Mouse (Mus musculus) limb, embryonic 13.5 days (tissue): ENCODE measurements at regions not wholly inside any gene's neighbourhood (a gene's known extent, or its start where the extent isn't known, plus 50 kb on each side); places are given as distances from the start of the nearest gene placed in this dataset.

Experiments used
- ATAC-seq: fragments of 200-750 bp; cut with Nextera tagmentation; 2 replicates; pipeline ENCODE4 v1.8.0; 2017; ENCODE audit warnings: low read depth, moderate number of reproducible peaks, moderate TSS enrichment; ENCODE audit not compliant: low FRiP score
- H3K27ac ChIP-seq: fragments of 300-500 bp; sonication (generic); 2 replicates; pipeline ENCODE4 v1.5.1; 2015; ENCODE audit warnings: inconsistent platforms, mild to moderate bottlenecking, moderate library complexity
- H3K27me3 ChIP-seq: fragments of 300-500 bp; sonication (generic); 2 replicates; pipeline ENCODE4 v1.6.1; 2015; ENCODE audit warnings: mild to moderate bottlenecking, inconsistent platforms
- H3K36me3 ChIP-seq: fragments of 300-500 bp; sonication (generic); 2 replicates; pipeline ENCODE4 v1.6.1; 2015; ENCODE audit warnings: inconsistent platforms, mild to moderate bottlenecking, moderate library complexity
- H3K4me1 ChIP-seq: fragments of 300-500 bp; sonication (generic); 2 replicates; pipeline ENCODE4 v1.6.1; 2015; ENCODE audit warnings: inconsistent platforms
- H3K4me2 ChIP-seq: fragments of 300-500 bp; sonication (generic); replicated peaks from 2 replicates; pipeline ENCODE4 v1.6.1; 2015; ENCODE audit warnings: inconsistent platforms, mild to moderate bottlenecking, moderate library complexity
- H3K4me3 ChIP-seq: fragments of 300-500 bp; sonication (generic); 2 replicates; pipeline ENCODE4 v1.5.1; 2015; ENCODE audit warnings: moderate library complexity, mild to moderate bottlenecking, inconsistent platforms
- H3K9ac ChIP-seq: fragments of 300-500 bp; sonication (generic); 2 replicates; pipeline ENCODE4 v1.6.1; 2015; ENCODE audit warnings: mild to moderate bottlenecking, inconsistent platforms
- H3K9me3 ChIP-seq: fragments of 300-500 bp; sonication (generic); 2 replicates; pipeline ENCODE4 v1.6.1; 2016; ENCODE audit warnings: inconsistent platforms
- whole genome bisulfite sequencing: fragments of 180-500 bp; shearing (Covaris S2); methylation state at CpG from one replicate; pipeline ENCODE4 v1.1.7; 2015; 5-methylcytosine and 5-hydroxymethylcytosine counted together

DNA sequence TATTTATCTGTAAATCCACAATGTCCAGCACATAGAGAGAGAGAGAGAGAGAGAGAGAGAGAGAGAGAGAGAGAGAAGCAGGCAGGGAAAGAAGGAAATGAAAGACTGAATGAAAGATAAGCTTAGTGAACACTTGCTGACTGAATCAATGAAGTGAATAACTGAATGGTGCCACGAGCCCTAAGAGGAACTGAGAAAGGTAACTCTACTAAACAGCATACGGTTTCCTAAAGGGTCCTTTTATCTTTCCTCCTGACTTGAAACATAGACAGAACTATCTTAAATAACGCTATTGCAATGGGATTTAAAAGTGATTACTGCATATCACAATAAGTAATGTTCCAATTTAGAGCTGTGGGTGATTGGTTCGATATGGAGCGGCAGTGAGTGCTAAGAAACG is 121.0 kb downstream of the Rbm26 start:
- no peak overlapping the region for H3K27ac ChIP-seq
- 78% methylated on average over 6 of the region's 6 CpGs for WGBS
- H3K4me1 ChIP-seq = no peaks in the 10 kb centered on the region
- H3K36me3 ChIP-seq = no peaks in the 10 kb centered on the region
- ATAC-seq = no peak
- H3K9me3 ChIP-seq = no peaks in the 10 kb centered on the region; the same call in 1 of the 2 replicates
- H3K4me2 ChIP-seq = no peak overlapping the region
- no peak overlapping the region for H3K9ac ChIP-seq
- H3K27me3 ChIP-seq = no peaks in the 10 kb centered on the region
- no peak overlapping the region for H3K4me3 ChIP-seq

DNA sequence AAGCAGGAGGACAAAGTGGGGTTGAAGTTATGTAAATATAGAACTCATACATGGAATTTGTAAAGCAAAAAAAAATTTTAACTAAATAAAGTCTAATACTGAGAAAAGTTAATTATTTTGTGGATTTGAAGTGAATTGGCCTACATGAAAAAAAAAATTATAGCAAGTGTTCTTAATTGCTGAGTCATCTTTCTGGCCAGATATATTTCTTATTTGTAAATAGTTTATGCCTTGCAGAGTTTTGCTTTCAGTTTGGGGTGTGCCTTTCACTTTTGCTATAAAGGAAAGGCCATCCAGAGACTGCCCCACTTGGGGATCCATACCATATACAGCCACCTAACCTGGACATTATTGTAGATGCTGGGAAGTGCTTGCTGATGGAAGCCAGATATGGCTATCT is 138.3 kb downstream of the Rbm26 start:
- Histone ChIP-seq H3K27me3 (no peaks in the 10 kb centered on the region), H3K9ac (no peak overlapping the region), H3K36me3 (no peaks in the 10 kb centered on the region), H3K4me1 (no peaks in the 10 kb centered on the region), H3K9me3 (no peaks in the 10 kb centered on the region), H3K4me3 (no peak overlapping the region), H3K4me2 (no peak overlapping the region), H3K27ac (no peak overlapping the region)
- no peak for ATAC-seq

DNA sequence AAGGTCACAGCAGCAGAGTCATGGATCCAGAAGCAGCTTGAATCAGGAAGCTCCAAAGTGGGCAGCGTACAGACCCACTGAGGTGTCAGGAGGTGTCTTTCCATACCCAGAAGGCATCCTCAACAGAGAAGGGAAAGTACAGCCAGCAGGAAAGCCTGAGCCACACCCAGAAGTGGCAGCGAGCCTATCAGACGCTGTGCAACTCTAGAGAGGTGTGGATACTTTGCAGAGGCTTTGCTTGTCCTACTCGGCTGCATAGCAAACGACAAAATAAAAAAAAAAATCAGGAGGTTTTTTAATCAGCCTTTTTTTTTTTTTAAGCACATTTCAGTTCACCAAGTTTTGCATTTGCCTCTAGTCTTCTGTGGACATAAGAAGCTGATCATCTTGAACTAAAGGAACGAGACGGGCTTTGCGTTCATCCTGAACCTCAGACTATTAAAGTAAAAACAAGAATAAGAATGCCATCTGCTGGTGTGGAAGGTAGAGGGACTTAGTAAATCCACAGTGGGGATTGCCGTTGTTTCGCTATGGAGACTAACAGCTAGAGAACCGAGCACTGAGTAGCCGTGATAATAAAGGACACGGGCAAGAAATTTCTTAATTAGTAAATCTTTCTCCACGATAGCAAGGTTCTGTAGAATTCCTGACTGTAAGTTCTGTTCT is 142.3 kb downstream of the Rbm26 start:
- Histone ChIP-seq H3K4me1 (no peaks in the 10 kb centered on the region), H3K4me2 (peak overlapping the region; percentile 48), H3K27ac (no peak overlapping the region), H3K27me3 (no peaks in the 10 kb centered on the region), H3K36me3 (no peaks in the 10 kb centered on the region), H3K9me3 (no peaks in the 10 kb centered on the region), H3K9ac (no peak overlapping the region), H3K4me3 (peak overlapping the region; percentile 10; the same call in 1 of the 2 replicates)
- peak; percentile 75; the same call in 1 of the 2 replicates for ATAC-seq
- WGBS = 32% methylated on average over 14 of the region's 14 CpGs

DNA sequence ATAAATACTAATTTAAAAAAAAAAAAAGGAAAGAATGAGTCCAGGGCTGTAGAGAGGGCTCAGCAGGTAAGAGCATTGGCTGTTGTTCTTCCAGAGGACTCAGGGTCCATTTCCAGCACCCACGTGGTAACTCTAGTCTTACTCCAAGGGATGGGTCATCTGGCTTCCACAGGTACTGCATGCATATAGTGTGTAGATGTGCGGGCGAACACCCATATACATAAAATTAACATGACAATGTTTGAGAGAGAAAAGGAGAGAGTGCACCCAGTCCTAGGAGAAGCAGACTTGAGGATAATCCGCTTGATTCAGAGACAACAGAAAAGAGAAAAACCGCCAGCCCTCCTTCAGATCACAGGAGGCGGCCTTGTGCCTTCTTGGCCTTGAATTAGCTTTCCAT is 157.2 kb downstream of the Rbm26 start:
- H3K4me2 ChIP-seq = no peak overlapping the region
- no peaks in the 10 kb centered on the region for H3K4me1 ChIP-seq
- WGBS = 80% methylated on average over 6 of the region's 6 CpGs
- no peaks in the 10 kb centered on the region for H3K27me3 ChIP-seq
- ATAC-seq = no peak
- H3K36me3 ChIP-seq = no peaks in the 10 kb centered on the region
- no peak overlapping the region for H3K9ac ChIP-seq
- no peaks in the 10 kb centered on the region for H3K9me3 ChIP-seq
- no peak overlapping the region for H3K27ac ChIP-seq
- no peak overlapping the region for H3K4me3 ChIP-seq

DNA sequence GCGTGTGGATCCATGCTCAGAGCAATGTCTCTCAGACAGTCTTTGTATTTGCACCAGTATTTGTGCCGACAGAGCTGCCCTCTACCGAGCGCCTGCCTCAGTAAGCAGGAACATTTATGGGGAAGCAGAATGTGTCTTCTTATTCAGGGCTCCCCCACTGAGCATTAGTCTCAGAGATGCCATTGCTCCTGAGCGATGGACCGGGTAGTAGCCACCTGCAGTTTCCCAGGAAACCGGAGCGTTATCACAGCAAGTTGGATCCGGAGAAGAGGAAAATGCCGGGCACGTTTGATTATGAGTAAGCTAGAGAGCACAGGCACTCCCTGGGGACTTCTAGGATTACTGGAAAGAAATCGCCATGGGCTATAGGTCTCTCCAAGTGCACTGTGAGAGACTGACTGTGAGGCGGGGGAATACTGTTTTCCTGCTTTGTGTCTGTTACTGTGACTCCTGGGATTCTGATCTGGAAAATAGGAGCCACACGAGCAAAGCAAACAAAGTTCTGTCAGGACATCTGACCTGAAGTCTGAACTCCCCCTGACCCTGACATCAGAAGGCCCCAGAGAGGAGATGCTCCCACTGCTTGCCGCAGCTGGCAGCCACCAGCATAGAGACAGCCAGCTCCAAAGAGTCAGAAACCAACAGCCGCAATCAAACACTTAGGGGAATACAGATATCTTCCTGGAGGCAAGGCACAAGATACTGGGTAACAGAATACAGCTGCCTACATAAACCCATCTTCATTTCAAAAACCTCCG is 160.9 kb downstream of the Rbm26 start:
- ATAC-seq = no peak

DNA sequence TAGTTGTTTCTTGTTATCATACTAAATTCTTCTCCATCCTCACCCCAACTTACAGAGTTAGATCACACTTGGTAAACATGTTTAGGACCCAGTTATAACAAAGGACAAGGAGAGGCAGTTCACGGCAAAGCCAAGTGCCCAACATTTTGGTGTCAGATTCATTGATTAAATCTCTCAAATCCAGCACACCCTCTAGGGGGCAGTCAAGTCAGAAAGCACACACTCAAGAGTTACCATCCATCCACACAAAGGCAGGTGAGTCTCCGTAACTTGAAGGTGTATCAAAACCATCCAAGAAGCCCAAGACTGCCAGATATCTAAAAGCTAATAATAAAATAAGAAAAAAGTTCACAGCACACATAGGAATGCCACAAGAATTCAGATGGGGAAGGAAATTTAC is 161.8 kb downstream of the Rbm26 start:
- no peak overlapping the region for H3K27ac ChIP-seq
- no peaks in the 10 kb centered on the region for H3K27me3 ChIP-seq
- no peak overlapping the region for H3K9ac ChIP-seq
- WGBS = 85% methylated on average over 2 of the region's 2 CpGs
- H3K9me3 ChIP-seq = no peaks in the 10 kb centered on the region
- H3K4me1 ChIP-seq = no peaks in the 10 kb centered on the region
- no peaks in the 10 kb centered on the region for H3K36me3 ChIP-seq
- no peak overlapping the region for H3K4me3 ChIP-seq
- no peak overlapping the region for H3K4me2 ChIP-seq
- no peak for ATAC-seq

More for the DNA sequence above, 160.9 kb downstream of the Rbm26 start:
- Histone ChIP-seq H3K4me2 (no peak overlapping the region), H3K9me3 (no peaks in the 10 kb centered on the region), H3K4me1 (no peaks in the 10 kb centered on the region), H3K27ac (no peak overlapping the region), H3K9ac (no peak overlapping the region), H3K36me3 (no peaks in the 10 kb centered on the region), H3K4me3 (no peak overlapping the region), H3K27me3 (no peaks in the 10 kb centered on the region)
- 65% methylated on average over 17 of the region's 17 CpGs for WGBS

DNA sequence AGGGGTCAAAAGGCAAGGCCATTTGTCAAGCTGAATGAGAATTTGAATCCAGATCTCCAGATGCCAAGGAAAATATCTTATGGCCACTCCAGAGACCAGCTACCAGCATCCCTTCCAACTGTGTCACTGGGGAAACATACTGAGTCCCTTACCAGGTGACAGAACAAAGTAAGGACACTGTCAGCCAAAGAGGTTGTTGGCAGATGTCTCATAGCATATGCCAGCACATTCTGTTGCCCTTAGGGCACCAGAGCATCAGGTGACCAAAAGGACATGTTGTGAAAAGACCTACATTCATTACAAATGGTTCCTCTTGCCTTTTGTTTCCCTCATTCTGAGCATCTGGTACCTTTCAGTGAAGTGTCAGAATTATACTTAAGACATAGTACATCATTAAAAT is 166.4 kb downstream of the Rbm26 start:
- Histone ChIP-seq H3K36me3 (no peaks in the 10 kb centered on the region), H3K9me3 (no peaks in the 10 kb centered on the region), H3K9ac (no peak overlapping the region), H3K4me3 (no peak overlapping the region), H3K27me3 (no peaks in the 10 kb centered on the region), H3K4me2 (no peak overlapping the region), H3K27ac (no peak overlapping the region), H3K4me1 (no peaks in the 10 kb centered on the region)
- ATAC-seq = no peak

DNA sequence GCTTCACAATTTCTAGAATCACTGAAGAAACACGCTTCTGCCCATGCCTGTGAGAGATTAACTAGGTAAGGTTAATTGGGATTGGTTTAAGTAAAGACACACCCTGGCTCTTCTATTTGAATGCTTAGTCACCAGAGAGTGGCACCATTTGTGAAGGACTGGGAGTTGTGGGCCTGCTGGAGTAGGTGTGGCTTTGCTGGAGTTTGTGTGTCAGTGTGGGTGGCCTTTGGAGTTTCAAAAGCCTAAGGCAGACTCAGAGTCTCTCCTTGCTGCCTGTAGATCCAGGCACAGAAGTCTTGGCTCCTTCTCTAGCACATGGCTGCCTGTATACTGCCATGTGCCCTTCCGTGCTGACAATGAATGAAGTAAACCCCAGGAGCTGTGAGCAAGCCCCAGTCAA is 168.8 kb downstream of the Rbm26 start:
- Histone ChIP-seq H3K4me1 (no peaks in the 10 kb centered on the region), H3K27ac (no peak overlapping the region), H3K9ac (no peak overlapping the region), H3K9me3 (no peaks in the 10 kb centered on the region), H3K4me3 (no peak overlapping the region), H3K36me3 (no peaks in the 10 kb centered on the region), H3K4me2 (no peak overlapping the region), H3K27me3 (no peaks in the 10 kb centered on the region)
- ATAC-seq = no peak
- 77% methylated on average over 2 of the region's 2 CpGs for WGBS

DNA sequence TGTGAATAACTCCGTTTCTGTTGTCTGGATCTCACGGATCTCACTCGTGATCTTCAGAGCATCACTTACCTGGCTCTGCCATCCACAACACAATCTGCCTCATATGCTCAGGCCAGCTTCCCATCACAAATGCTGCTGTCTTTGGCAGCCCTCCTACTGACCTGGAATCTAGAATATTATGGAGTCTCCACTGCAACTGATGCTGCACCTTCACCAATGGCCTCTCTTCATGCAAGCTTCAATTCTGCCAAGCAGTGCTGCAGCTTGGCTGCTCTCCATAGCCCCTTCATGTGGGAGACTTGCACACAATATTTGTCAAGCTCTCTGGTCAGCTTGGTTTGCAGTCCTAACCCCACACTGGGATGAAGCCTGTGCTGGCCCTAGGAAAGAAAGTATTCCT is 183.1 kb downstream of the Rbm26 start:
- Histone ChIP-seq H3K4me1 (no peaks in the 10 kb centered on the region), H3K9me3 (no peaks in the 10 kb centered on the region), H3K4me3 (no peak overlapping the region), H3K4me2 (no peak overlapping the region), H3K36me3 (no peaks in the 10 kb centered on the region), H3K9ac (no peak overlapping the region), H3K27ac (no peak overlapping the region), H3K27me3 (no peaks in the 10 kb centered on the region)
- ATAC-seq = no peak
- 91% methylated on average over 3 of the region's 3 CpGs for WGBS

DNA sequence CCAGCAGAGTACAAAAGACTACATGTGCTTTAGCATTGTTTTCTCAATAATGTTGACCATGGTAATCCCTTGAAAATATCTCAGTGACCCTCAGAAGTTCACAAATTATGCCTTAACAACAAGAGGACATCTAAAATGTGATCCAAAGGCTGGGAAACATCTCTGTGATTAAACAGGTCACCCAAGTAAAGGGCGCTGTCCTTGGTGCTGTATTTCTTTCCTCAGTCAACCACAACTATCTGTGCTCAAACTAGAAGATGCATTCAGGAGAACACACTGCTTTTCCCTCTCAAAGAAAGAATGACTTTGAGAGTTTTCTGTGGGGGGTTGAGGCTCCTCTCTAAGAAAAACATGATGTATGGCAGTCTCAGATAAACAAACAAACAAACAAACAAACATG is 211.1 kb downstream of the Rbm26 start:
- H3K9ac ChIP-seq = no peak overlapping the region
- no peak for ATAC-seq
- H3K27me3 ChIP-seq = no peaks in the 10 kb centered on the region
- no peaks in the 10 kb centered on the region for H3K9me3 ChIP-seq
- H3K27ac ChIP-seq = no peak overlapping the region
- H3K4me1 ChIP-seq = no peaks in the 10 kb centered on the region
- H3K4me2 ChIP-seq = no peak overlapping the region
- WGBS = 50% methylated on average over 1 of the region's 1 CpGs
- H3K36me3 ChIP-seq = no peaks in the 10 kb centered on the region
- H3K4me3 ChIP-seq = no peak overlapping the region

DNA sequence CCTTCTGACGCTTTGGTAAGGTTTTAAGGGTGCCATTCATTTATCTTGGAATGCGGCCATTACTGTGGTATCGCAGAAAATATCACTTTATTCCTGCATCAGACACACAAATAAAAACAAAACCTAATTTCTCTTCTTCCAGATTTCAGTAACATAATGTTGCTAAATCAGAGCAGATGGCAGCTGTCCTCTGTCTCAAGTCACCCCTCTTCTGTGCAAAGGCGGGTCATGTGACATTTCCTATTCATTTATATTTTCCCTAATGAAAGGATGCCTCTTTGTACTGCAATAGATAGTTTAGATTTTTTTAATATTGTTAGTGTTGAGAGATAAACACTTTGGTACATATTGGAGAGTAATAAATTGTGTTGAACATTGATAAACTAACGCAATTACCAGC is 233.7 kb downstream of the Rbm26 start:
- H3K4me3 ChIP-seq = no peak overlapping the region
- H3K27me3 ChIP-seq = no peaks in the 10 kb centered on the region
- H3K27ac ChIP-seq = no peak overlapping the region
- no peak overlapping the region for H3K4me2 ChIP-seq
- H3K36me3 ChIP-seq = no peaks in the 10 kb centered on the region
- no peak for ATAC-seq
- no peaks in the 10 kb centered on the region for H3K4me1 ChIP-seq
- H3K9ac ChIP-seq = no peak overlapping the region
- no peaks in the 10 kb centered on the region for H3K9me3 ChIP-seq
- 93% methylated on average over 5 of the region's 5 CpGs for WGBS

DNA sequence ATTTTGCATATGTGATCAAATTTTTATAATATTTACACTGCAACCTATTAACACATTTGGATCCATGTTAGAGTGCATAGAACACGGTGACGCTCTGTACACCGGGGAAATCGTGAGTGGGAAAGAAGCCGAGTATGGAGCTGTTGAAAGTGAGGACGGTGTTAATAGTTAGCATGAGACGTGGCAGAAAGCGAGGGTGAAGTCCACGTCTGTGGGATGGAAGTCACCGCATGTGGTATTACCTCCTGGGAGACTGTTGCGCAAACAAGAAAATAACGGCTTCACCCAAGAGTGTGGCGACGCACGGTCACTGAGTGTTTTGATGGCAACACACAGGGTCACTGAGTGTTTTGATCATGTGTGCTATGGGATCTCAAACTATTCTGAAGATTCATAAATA is 237.2 kb downstream of the Rbm26 start:
- ATAC-seq = no peak
- WGBS = 82% methylated on average over 15 of the region's 15 CpGs
- H3K4me2 ChIP-seq = no peak overlapping the region
- H3K27ac ChIP-seq = no peak overlapping the region
- H3K4me3 ChIP-seq = no peak overlapping the region
- no peaks in the 10 kb centered on the region for H3K9me3 ChIP-seq
- H3K4me1 ChIP-seq = no peaks in the 10 kb centered on the region
- no peak overlapping the region for H3K9ac ChIP-seq
- H3K36me3 ChIP-seq = no peaks in the 10 kb centered on the region
- no peaks in the 10 kb centered on the region for H3K27me3 ChIP-seq
